Mouse (Mus musculus) liver, embryonic 13.5 days (tissue): Measurements from ENCODE around the gene Rab11fip4. TPM values are rescaled to one million over a fixed set of nuclear protein-coding genes. Genes with fewer than 3 reads are reported as not detected.

Experiments used
- ATAC-seq: fragments of 200-750 bp; cut with Nextera tagmentation; 2 replicates; pipeline ENCODE4 v1.8.0; 2017; ENCODE audit warnings: low read depth, mild to moderate bottlenecking, moderate number of reproducible peaks, moderate library complexity
- DNase-seq: peaks from one replicate; pipeline ENCODE4 v3.0.0; 2022
- H3K27ac ChIP-seq: fragments of 300-500 bp; sonication (generic); 2 replicates; pipeline ENCODE4 v1.5.1; 2015; ENCODE audit warnings: moderate library complexity, mild to moderate bottlenecking, inconsistent platforms
- H3K27me3 ChIP-seq: fragments of 300-500 bp; sonication (generic); 2 replicates; pipeline ENCODE4 v1.6.1; 2015; ENCODE audit warnings: mild to moderate bottlenecking, inconsistent platforms
- H3K36me3 ChIP-seq: fragments of 300-500 bp; sonication (generic); 2 replicates; pipeline ENCODE4 v1.6.1; 2015; ENCODE audit warnings: mild to moderate bottlenecking, inconsistent platforms
- H3K4me1 ChIP-seq: fragments of 300-500 bp; sonication (generic); replicated peaks from 2 replicates; pipeline ENCODE4 v1.6.1; 2015; ENCODE audit warnings: inconsistent platforms
- H3K4me2 ChIP-seq: fragments of 300-500 bp; sonication (generic); 2 replicates; pipeline ENCODE4 v1.6.1; 2015; ENCODE audit warnings: inconsistent platforms, mild to moderate bottlenecking, moderate library complexity
- H3K4me3 ChIP-seq: fragments of 300-500 bp; sonication (generic); replicated peaks from 2 replicates; pipeline ENCODE4 v1.5.1; 2015; ENCODE audit warnings: mild to moderate bottlenecking, inconsistent platforms
- H3K9ac ChIP-seq: fragments of 300-500 bp; sonication (generic); 2 replicates; pipeline ENCODE4 v1.6.1; 2015; ENCODE audit warnings: mild to moderate bottlenecking, inconsistent platforms
- H3K9me3 ChIP-seq: fragments of 300-500 bp; sonication (generic); replicated peaks from 2 replicates; pipeline ENCODE4 v1.6.1; 2016; ENCODE audit warnings: inconsistent platforms
- WGBS: fragments of 180-500 bp; shearing (Covaris S2); methylation state at CpG from one replicate; pipeline ENCODE4 v1.1.7; 2015; ENCODE audit not compliant: insufficient replicate concordance; 5-methylcytosine and 5-hydroxymethylcytosine counted together
- polyA plus RNA-seq: library from polyadenylated mRNA; unstranded; fragments of >200 nt; fragmentation: Nextera tagmentation; extraction: Ambion mirVana; gene quantifications from 2 replicates; pipeline ENCODE4 v1.2.1, GENCODE M21; 2015

Gene Rab11fip4
- polyA plus RNA-seq, 1 experiment from 2014 or later = 0.47 TPM

GRCm38 (mm10) chr11:79730462-79730861 lies 139.4 kb downstream of the Rab11fip4 start:
- DNase-seq (no peak), ATAC-seq (no peak)
- H3K4me2 ChIP-seq = no peak overlapping the region
- H3K4me1 ChIP-seq = peaks cover 2% of the 10 kb centered on the region
- WGBS = 64% methylated on average over 2 of the region's 2 CpGs
- H3K4me3 ChIP-seq = no peak overlapping the region
- H3K27me3 ChIP-seq = no peaks in the 10 kb centered on the region
- no peaks in the 10 kb centered on the region for H3K36me3 ChIP-seq
- H3K9me3 ChIP-seq = no peaks in the 10 kb centered on the region
- no peak overlapping the region for H3K27ac ChIP-seq
- no peak overlapping the region for H3K9ac ChIP-seq

DNA sequence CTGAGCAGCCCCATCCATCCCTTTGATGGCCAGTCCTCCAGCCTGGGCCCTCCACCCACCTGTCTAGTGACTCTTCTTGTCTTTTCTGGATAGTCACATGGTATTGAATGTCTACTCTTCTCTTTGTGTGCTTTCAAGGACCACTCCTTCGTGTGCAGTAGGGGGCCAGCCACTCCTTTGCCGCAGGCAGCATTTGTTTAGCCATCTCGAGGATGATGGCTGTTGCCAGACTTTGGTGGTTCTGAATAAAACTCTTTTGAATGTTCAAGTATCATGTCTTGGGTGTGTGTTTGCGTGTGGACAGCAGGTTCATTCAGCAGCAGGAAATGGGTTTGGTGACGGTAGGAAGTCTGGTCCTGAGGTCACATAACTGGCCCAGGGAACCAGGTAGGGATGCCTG lies 140.5 kb downstream of the Rab11fip4 start:
- no peaks in the 10 kb centered on the region for H3K27me3 ChIP-seq
- 75% methylated on average over 5 of the region's 5 CpGs for WGBS
- no peaks in the 10 kb centered on the region for H3K36me3 ChIP-seq
- H3K4me1 ChIP-seq = peaks cover 12% of the 10 kb centered on the region
- H3K9ac ChIP-seq = no peak overlapping the region
- no peak overlapping the region for H3K27ac ChIP-seq
- H3K4me2 ChIP-seq = no peak overlapping the region
- no peak overlapping the region for H3K4me3 ChIP-seq
- ATAC-seq (no peak), DNase-seq (no peak)
- no peaks in the 10 kb centered on the region for H3K9me3 ChIP-seq

DNA sequence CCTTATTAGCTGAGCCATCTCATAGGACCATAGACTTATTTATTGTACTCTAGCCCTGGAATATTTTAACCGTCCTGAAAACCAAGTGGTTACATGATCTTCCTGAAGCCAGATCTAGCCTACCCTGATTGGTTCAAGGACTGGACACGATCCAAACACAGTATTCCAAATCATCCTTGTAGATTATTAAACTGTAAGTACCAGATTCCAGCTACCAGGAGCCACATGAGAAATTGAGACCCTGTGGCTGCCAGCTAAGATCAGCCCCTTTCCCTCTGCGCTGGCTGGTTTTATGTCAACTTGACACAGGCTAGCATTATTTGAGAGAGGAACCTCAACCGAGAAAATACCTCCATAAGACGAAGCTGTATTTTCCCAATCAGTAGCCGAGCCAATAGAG lies 142.0 kb downstream of the Rab11fip4 start:
- WGBS = 74% methylated on average over 6 of the region's 6 CpGs
- Histone ChIP-seq H3K4me1 (peaks cover 27% of the 10 kb centered on the region), H3K36me3 (no peaks in the 10 kb centered on the region), H3K4me3 (no peak overlapping the region), H3K27ac (no peak overlapping the region), H3K9me3 (no peaks in the 10 kb centered on the region), H3K4me2 (no peak overlapping the region), H3K27me3 (no peaks in the 10 kb centered on the region), H3K9ac (no peak overlapping the region)
- no peak for DNase-seq
- no peak for ATAC-seq

- no peaks in the 10 kb centered on the region for H3K36me3 ChIP-seq
- no peak overlapping the region for H3K9ac ChIP-seq
- H3K27me3 ChIP-seq = no peaks in the 10 kb centered on the region
- 53% methylated on average over 15 of the region's 15 CpGs for WGBS
- no peaks in the 10 kb centered on the region for H3K9me3 ChIP-seq
- no peak overlapping the region for H3K4me3 ChIP-seq
- peaks cover 37% of the 10 kb centered on the region for H3K4me1 ChIP-seq
- no peak overlapping the region; the same call in 1 of the 2 replicates for H3K4me2 ChIP-seq
- ATAC-seq = peak; percentile 87
- H3K27ac ChIP-seq = no peak overlapping the region
- peak; percentile 28 for DNase-seq
These were observed 145.4 kb downstream of the Rab11fip4 start for GRCm38 (mm10) chr11:79736232-79737006.

GRCm38 (mm10) chr11:79737126-79737697 lies 146.2 kb downstream of the Rab11fip4 start:
- H3K27ac ChIP-seq = no peak overlapping the region
- H3K36me3 ChIP-seq = no peaks in the 10 kb centered on the region
- H3K27me3 ChIP-seq = no peaks in the 10 kb centered on the region
- 68% methylated on average over 12 of the region's 12 CpGs for WGBS
- H3K9ac ChIP-seq = no peak overlapping the region
- no peak overlapping the region for H3K4me3 ChIP-seq
- ATAC-seq = no peak
- H3K4me2 ChIP-seq = no peak overlapping the region
- H3K4me1 ChIP-seq = peaks cover 37% of the 10 kb centered on the region
- DNase-seq = no peak
- H3K9me3 ChIP-seq = no peaks in the 10 kb centered on the region

DNA sequence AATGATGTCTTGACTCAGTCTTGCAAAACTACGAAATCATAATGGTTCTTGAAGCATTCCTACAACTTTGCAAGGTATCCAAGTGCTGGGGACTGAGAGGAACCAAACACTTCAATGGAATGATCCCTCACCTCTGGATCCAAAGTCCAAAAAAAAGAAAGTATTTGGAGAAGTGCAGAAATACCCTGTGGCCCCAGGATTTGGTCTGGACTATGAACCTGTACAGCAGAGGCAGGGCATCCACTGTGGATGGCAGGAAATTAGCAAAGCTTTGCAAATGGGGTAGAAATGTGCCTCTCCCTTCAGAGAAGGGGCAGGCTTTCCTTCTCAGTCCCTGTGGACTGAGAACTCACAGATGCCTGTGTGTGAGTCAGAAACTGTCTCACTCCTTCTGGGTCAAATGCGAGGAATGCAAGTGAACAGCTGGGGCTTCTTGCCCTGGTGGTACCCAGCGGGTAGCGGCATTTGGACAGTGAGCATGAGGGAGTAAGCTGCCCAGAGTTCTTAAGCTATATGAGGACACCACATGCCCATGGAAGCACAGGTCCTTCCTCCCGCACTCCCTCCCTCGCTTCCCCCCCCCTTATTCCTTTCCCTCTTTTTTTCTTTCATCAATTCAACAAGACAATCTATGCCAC lies 147.0 kb downstream of the Rab11fip4 start:
- no peaks in the 10 kb centered on the region for H3K27me3 ChIP-seq
- WGBS = 78% methylated on average over 6 of the region's 6 CpGs

GRCm38 (mm10) chr11:79738725-79739558 lies 147.9 kb downstream of the Rab11fip4 start:
- no peaks in the 10 kb centered on the region for H3K9me3 ChIP-seq
- H3K4me1 ChIP-seq = peaks cover 37% of the 10 kb centered on the region
- no peak for DNase-seq
- WGBS = 55% methylated on average over 19 of the region's 19 CpGs
- H3K4me2 ChIP-seq = no peak overlapping the region
- H3K36me3 ChIP-seq = no peaks in the 10 kb centered on the region
- no peak overlapping the region for H3K9ac ChIP-seq
- H3K27me3 ChIP-seq = no peaks in the 10 kb centered on the region
- 0 out of 2 replicates have a peak overlapping the region, but pooled peaks have one; percentile 32 for H3K27ac ChIP-seq
- no peak overlapping the region for H3K4me3 ChIP-seq
- ATAC-seq = peak; percentile 46; the same call in 1 of the 2 replicates

More for the DNA sequence above, 147.0 kb downstream of the Rab11fip4 start:
- Histone ChIP-seq H3K4me1 (peaks cover 37% of the 10 kb centered on the region), H3K36me3 (no peaks in the 10 kb centered on the region), H3K9ac (no peak overlapping the region), H3K4me3 (no peak overlapping the region), H3K9me3 (no peaks in the 10 kb centered on the region), H3K27ac (no peak overlapping the region), H3K4me2 (no peak overlapping the region)
- ATAC-seq (no peak), DNase-seq (no peak)

DNA sequence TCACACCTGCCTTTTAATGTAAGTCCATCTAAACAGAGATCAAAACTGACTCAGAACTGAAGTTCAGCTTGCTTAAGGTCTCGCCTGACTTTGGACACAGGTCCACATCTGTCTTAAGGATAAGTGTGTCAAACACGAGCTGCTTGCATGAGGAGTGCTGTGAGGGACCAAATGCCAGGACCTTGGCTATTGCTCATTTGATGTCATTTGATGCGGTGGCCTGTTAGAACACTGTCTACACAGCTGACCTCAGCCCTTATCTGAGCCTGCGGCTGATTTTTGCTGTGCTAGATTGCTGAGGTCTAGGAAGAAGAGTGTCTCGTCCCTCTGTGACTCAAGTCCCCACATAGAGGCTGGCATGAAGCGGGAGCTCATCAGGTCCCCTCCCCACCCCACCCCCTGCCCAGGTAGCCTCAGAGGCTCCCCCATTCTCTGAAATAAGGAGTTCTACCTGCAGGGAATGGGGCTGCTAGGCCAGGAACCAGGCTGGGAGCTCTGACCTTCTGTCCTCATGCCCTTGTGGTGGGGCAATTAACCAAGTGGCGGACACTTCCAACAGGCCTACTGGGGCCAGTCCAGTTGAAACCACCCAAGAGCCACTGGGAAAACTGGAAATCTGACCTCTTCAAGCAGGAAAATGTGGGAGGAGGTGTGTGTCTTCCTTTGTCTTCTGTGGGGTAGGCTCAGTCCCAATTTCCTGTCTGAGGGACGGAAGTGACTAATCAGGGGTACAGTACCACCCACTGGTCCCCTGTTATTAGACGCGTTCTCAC lies 149.9 kb downstream of the Rab11fip4 start:
- ATAC-seq = no peak
- no peak overlapping the region for H3K27ac ChIP-seq
- no peaks in the 10 kb centered on the region for H3K27me3 ChIP-seq
- no peaks in the 10 kb centered on the region for H3K9me3 ChIP-seq
- peaks cover 30% of the 10 kb centered on the region for H3K4me1 ChIP-seq
- H3K36me3 ChIP-seq = no peaks in the 10 kb centered on the region
- no peak overlapping the region for H3K4me3 ChIP-seq
- H3K4me2 ChIP-seq = no peak overlapping the region
- no peak overlapping the region for H3K9ac ChIP-seq
- no peak for DNase-seq
- WGBS = 58% methylated on average over 10 of the region's 10 CpGs

DNA sequence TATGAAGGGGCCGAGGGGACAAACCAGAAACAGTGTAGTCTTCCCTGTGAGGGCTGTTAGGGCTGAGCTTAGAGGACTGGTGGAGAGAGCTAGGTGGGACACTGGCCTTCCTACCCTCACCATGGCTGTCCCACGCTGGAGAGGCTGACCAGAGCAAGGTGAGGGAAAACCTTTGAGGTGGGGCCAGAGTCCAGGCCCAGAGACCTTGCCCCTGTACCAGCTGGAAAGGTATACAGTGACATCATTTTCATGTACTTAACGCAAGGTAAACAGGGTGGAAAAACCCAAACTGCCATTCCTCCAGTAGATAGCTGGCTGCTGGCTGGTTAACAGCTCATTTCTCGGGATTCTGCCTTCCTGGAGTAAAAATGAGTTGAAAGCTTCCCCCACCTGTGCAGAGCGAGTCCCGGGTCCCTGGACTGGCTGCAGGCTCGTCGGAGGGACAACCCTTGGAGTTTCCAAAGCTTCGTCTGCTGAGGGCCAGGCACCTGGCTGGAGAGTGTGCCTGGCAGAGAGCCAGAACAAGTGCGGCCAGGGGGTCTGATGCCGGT lies 155.6 kb downstream of the Rab11fip4 start:
- no peaks in the 10 kb centered on the region for H3K27me3 ChIP-seq
- DNase-seq = no peak
- peak overlapping the region; percentile 60 for H3K27ac ChIP-seq
- H3K4me2 ChIP-seq = no peak overlapping the region
- no peaks in the 10 kb centered on the region for H3K36me3 ChIP-seq
- peaks cover 13% of the 10 kb centered on the region for H3K4me1 ChIP-seq
- no peaks in the 10 kb centered on the region for H3K9me3 ChIP-seq
- H3K4me3 ChIP-seq = no peak overlapping the region
- H3K9ac ChIP-seq = no peak overlapping the region
- WGBS = 65% methylated on average over 11 of the region's 11 CpGs
- peak; percentile 68 for ATAC-seq
